Mouse (Mus musculus) ES-E14 (cell line): ENCODE measurements around the gene Iqub. TPM values are rescaled to one million over a fixed set of nuclear protein-coding genes. Genes with fewer than 3 reads are reported as not detected.

Source experiments
- DNase-seq: peaks from one replicate; pipeline ENCODE4 v3.0.0-alpha.2; 2013; ENCODE audit warnings: low read depth, low spot score
- H3K27ac ChIP-seq: 2 replicates; pipeline ENCODE4 v1.5.1; 2012; ENCODE audit warnings: low read depth, mild to moderate bottlenecking, low read length, moderate library complexity, mixed read lengths; ENCODE audit not compliant: poor library complexity, insufficient read depth, severe bottlenecking
- H3K36me3 ChIP-seq: 2 replicates; pipeline ENCODE4 v1.6.1; 2012; ENCODE audit warnings: mild to moderate bottlenecking, low read length, moderate library complexity, mixed read lengths; ENCODE audit not compliant: control insufficient read depth, poor library complexity, insufficient read depth, severe bottlenecking
- H3K4me1 ChIP-seq, 2 experiments: fragments of 150-350 bp in 1 of 2; sonication (generic) in 1 of 2; 2 replicates each; pipeline ENCODE4 v1.6.1; 2012; ENCODE audit warnings: low read length in 2 of 2, mild to moderate bottlenecking in 1 of 2, mixed read lengths in 1 of 2; ENCODE audit not compliant: control insufficient read depth in 2 of 2, insufficient read depth in 2 of 2, poor library complexity in 1 of 2
- H3K4me3 ChIP-seq, 2 experiments: fragments of 150-350 bp in 1 of 2; sonication (generic) in 1 of 2; 2 replicates each; pipeline ENCODE4 v1.5.1; 2012; ENCODE audit warnings: low read length in 2 of 2, low read depth in 1 of 2, mild to moderate bottlenecking in 1 of 2, mixed read lengths in 1 of 2; ENCODE audit not compliant: insufficient read depth in 1 of 2, poor library complexity in 1 of 2, severe bottlenecking in 1 of 2
- H3K9ac ChIP-seq: 2 replicates; pipeline ENCODE4 v1.6.1; 2012; ENCODE audit warnings: low read depth, mild to moderate bottlenecking, low read length, mixed read lengths; ENCODE audit not compliant: poor library complexity, insufficient read depth, severe bottlenecking
- H3K9me3 ChIP-seq: fragments of 150-350 bp; sonication (generic); 2 replicates; pipeline ENCODE4 v1.6.1; 2012; ENCODE audit warnings: low read depth, mild to moderate bottlenecking, low read length; ENCODE audit not compliant: control insufficient read depth, insufficient read depth
- CHD2 ChIP-seq: IDR thresholded peaks from 2 replicates; pipeline ENCODE4 v1.6.1; 2014; ENCODE audit warnings: mild to moderate bottlenecking, low read depth, low read length, inconsistent platforms
- HCFC1 ChIP-seq: IDR thresholded peaks from 2 replicates; pipeline ENCODE4 v1.6.1; 2012; ENCODE audit warnings: low read length, inconsistent platforms, borderline replicate concordance; ENCODE audit not compliant: insufficient read depth
- MAFK ChIP-seq: IDR thresholded peaks from 2 replicates; pipeline ENCODE4 v1.6.1; 2014; ENCODE audit warnings: mild to moderate bottlenecking, low read depth, low read length, inconsistent platforms; ENCODE audit not compliant: insufficient read depth
- ZC3H11A ChIP-seq: IDR thresholded peaks from 2 replicates; pipeline ENCODE4 v1.6.1; 2012; ENCODE audit warnings: low read depth, mild to moderate bottlenecking, inconsistent platforms, low read length, borderline replicate concordance
- ZNF384 ChIP-seq: IDR thresholded peaks from 2 replicates; pipeline ENCODE4 v1.6.1; 2012; ENCODE audit warnings: low read depth, low read length, inconsistent platforms
- in situ Hi-C, 2 experiments: fragments of 600-800 bp; cut with MboI; formaldehyde crosslinking; loops; one replicate each; pipeline ENCODE4 v1.15.1; 2025; ENCODE audit warnings: low sequenced_read_pairs in 2 of 2, inconsistent platforms in 1 of 2; ENCODE audit not compliant: unreplicated experiment in 2 of 2
- total RNA-seq: library from RNA; depleted of rRNA; stranded (reverse); fragments of 300-350 nt; gene quantifications from 2 replicates; pipeline ENCODE4 v1.2.3, GENCODE M21; 2012; rRNA removed

Gene Iqub
- total RNA-seq, 1 experiment: 0.36 TPM

- in situ Hi-C loops: no loop called here
- no peak overlapping the region for H3K4me3 ChIP-seq
- no peak overlapping the region for H3K9ac ChIP-seq
- no peaks in the 10 kb centered on the region for H3K4me1 ChIP-seq
- H3K36me3 ChIP-seq: no peaks in the 10 kb centered on the region
- no peaks in the 10 kb centered on the region for H3K9me3 ChIP-seq
- no peak for TF ChIP-seq HCFC1
- TF ChIP-seq ZNF384: no peak
- no peak for TF ChIP-seq ZC3H11A
- no peak for TF ChIP-seq CHD2
- TF ChIP-seq MAFK: no peak
- H3K27ac ChIP-seq: no peak overlapping the region
- no peak for DNase-seq
These were observed 106.1 kb downstream of the Iqub start for GRCm38 (mm10) chr6:24408573-24409427.

GRCm38 (mm10) chr6:24407743-24408142 lies 107.1 kb downstream of the Iqub start:
- Histone ChIP-seq H3K4me3 (no peak overlapping the region), H3K9me3 (no peaks in the 10 kb centered on the region), H3K36me3 (no peaks in the 10 kb centered on the region), H3K9ac (no peak overlapping the region), H3K4me1 (no peaks in the 10 kb centered on the region), H3K27ac (no peak overlapping the region)
- TF ChIP-seq MAFK (no peak), ZNF384 (no peak), CHD2 (no peak), ZC3H11A (no peak), HCFC1 (no peak)
- no peak for DNase-seq
- in situ Hi-C loops: no loop called here

GRCm38 (mm10) chr6:24397237-24397647 lies 117.6 kb downstream of the Iqub start:
- H3K9ac ChIP-seq: no peak overlapping the region
- no peaks in the 10 kb centered on the region for H3K9me3 ChIP-seq
- no peak overlapping the region for H3K4me3 ChIP-seq
- no peak for TF ChIP-seq MAFK
- TF ChIP-seq ZNF384: no peak
- H3K4me1 ChIP-seq: no peaks in the 10 kb centered on the region
- H3K27ac ChIP-seq: no peak overlapping the region
- no peak for DNase-seq
- in situ Hi-C loops: no loop called here
- H3K36me3 ChIP-seq: no peaks in the 10 kb centered on the region

Other genes with a start within 250 kb of the Iqub start
- 157 and 182 TPM in 2 replicates for gene Ndufa5, start 12.9 kb upstream of the Iqub start, total RNA-seq
- not detected in 2 replicates for gene Asb15, start 13.1 kb upstream of the Iqub start, total RNA-seq
- 0.11 TPM in 1 of 2 replicates, not detected in the other for gene Lmod2, start 82.7 kb upstream of the Iqub start, total RNA-seq
- gene Wasl, start 149.9 kb upstream of the Iqub start, total RNA-seq: 18.5 and 20.3 TPM in 2 replicates
- gene Hyal6, start 218.2 kb upstream of the Iqub start, total RNA-seq: not detected in 2 replicates
- gene Hyal4, start 233.3 kb upstream of the Iqub start, total RNA-seq: not detected in 2 replicates